Mouse (Mus musculus) urinary bladder, postnatal 36 days (tissue): ENCODE measurements at regions not wholly inside any gene's neighbourhood (a gene's known extent, or its start where the extent isn't known, plus 50 kb on each side); places are given as distances from the start of the nearest gene placed in this dataset.
A peak's percentile ranks its signal among the peaks of the same experiment; 100 is the strongest.

Experiments used
- DNase-seq, 2 experiments: peaks; one replicate each; pipeline ENCODE4 v3.0.0; 2022; ENCODE audit warnings: low spot score in 2 of 2, mixed read lengths in 1 of 2

DNA sequence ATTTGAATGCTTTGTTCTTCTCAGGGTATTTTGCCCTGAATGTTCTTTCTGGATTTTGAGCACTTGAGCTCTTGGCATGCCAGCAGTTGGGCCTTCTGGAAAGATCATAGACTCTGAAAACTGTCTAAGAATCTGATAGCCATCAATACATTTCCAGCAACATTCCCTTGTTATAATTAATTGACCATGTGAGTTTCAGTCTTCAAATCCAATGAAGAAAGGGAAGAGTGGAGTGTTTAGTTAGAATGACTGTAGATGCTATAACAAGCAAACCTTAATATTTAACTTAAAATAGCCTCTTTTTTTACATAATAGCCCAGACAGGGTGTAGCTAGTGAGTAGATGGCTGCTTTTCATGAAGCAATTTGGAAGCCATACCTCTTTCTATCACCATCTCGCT, 1268.8 kb upstream of the A1bg start:
- DNase-seq = no peak

DNA sequence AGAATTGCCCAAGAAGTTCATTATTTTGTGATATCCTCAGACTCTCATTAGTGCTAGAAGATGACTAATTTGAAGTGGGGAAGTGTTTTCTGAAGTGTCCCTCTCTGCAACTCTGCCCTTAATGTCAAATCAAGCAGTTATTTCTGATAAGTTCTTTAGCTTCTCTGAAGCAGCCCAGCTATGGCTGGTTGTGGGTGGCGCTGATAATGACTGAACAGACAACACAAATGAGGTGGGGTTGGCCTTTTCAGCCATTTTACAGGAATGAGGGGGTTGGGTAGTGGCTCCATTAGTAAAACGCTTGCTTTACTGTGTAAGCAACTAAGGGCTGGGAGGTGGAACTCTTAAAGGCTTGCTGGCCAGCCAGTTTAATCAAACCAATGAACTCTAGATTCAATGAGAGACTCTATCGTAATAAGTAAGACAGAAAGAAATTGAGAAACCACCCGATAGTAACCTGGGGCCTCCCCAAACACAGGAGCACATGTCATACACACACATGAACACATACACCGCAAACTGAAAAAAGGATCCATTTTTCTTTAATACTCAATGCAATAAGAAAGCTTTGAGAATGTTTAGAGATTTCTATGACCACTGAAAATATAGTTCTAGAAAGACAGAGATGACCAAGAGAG, 1268.3 kb upstream of the A1bg start:
- no peak for DNase-seq

DNA sequence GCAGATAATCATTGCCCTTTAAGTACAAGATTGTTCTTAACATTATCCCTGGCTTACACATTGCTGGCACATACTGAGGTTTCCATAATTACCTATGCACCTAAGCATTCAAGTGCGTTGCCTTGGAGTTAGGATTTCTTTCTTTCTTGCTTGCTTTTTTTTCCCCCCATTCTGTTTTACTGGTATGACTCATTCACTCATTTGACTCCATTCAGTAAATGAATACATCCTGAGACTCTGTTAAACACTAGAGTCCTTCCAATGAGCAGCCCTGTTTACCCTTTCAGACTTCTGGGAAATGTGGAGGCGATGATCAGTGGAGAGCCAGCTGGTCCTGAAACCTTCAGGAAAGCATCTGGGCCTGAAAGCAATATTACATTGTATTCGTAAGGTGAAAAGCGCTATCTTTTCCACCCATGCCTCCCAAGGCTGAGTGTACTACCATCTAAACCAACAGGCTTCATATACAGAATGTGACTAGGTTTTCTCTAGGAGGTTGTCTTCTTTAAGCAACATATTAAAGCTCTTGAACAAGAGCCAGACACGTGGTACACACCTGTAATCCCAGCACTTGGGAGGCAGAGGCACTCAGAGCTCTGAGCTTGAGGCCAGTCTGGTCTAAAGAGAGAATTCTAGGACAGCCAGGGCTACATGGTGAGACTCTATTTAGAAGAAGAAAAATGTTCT, 1267.6 kb upstream of the A1bg start:
- no peak for DNase-seq

DNA sequence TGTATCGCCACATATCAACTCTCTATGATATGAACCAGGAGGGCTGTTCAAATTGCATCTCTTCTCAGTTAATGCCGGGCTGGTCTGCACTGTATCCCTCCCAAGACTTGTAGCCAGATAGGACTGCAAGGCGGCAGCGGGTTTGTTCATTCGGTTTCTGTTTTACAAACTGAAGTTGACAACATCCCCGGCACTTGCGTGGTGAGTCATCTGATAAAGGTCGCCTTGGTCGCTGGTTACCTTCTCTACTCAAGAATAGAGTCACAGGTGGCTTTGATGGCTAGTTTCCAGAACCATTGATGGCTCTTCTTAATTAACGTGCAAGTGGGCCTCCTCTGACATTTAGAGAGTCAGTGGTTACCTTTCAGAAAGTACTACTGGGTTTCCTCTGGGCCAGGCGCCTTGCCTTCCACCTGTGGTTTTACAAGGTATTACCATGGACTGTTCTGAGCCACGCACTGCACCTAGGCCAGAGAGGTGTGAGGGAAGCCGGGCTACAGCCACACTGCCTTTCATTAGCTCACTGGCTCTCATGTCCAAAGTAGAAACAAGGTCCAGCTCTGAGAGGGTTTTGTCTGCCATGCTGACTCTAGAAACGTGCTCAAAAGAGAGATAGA, 1266.9 kb upstream of the A1bg start:
- DNase-seq = no peak

DNA sequence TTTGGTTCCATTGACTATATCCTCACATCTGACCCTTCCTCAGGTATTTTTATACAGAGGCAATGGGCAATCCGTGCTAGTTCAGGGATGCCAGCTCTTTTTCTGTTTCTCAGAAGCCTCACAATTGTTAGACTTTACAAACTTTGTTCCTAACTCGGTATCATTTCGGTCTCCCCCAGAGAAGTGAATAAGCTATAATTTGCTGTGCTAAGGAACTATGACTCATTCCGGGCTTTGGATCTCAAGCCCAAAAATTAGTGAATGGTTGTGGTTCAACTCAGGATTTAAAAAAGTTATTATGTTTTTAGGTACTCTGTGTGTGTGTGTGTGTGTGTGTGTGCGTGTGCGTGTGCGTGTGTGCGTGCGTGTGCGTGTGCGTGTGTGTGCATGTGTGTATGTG, 1263.7 kb upstream of the A1bg start:
- DNase-seq = no peak

DNA sequence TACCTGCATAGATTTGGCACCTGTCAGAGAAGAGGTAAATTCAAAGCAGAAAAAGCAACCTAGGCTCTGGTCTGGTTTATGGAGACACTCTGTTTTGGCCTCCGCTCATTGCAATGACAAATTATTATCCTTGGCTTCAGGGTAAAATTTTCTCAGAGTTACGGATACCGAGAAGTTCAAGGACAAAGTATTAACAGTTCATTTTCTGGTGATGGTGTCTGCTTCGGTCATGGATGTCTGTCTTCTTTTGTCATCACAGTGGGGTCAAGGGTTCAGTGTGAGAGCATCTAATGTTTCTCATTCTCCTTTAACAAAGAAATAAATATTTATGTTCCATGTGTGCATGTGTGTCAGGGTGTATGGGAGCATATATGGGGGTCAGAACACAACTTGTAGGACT, 1261.0 kb upstream of the A1bg start:
- no peak for DNase-seq

DNA sequence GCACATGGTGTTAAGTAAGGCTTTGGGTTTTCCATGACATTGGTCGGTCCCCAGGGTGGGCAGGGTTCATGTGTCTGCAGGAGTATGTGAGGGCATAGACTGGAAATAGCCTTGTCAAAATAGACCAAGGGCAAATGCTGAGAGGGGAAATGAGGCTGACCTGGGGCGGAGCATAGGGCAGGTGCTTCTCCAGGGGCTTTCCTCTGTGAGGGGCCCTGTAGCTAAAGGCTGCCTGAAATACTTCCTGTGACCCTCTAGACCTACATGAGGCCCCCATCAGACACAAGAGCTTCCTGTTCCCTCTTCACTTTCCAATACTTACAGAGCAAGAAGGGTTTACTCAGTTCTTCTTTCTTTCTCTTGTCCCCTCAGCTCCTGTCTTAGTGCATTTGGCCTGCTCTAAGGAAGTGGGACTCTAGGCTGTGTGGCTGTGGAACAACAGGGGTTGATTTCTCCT, 1258.7 kb upstream of the A1bg start:
- DNase-seq = no peak

DNA sequence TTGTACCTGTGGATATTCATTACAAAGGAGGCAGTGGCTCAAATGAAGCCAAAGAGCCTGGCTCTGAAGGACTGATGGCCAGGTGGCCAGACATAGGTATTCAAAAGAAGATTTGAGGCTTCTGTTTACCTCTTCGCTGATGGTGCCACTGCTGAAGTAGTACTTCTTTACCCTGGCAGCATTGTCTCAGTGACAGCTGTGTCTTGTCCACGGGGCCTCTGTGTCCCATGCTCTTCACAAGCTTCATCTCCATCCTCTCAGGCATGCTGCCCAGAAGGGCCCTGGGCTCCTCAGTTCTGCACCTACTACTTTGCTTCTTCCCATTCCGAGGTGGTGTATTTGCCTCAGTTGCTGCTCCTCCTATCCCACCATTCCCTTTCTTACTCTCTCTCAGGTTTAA, 1257.9 kb upstream of the A1bg start:
- no peak for DNase-seq

DNA sequence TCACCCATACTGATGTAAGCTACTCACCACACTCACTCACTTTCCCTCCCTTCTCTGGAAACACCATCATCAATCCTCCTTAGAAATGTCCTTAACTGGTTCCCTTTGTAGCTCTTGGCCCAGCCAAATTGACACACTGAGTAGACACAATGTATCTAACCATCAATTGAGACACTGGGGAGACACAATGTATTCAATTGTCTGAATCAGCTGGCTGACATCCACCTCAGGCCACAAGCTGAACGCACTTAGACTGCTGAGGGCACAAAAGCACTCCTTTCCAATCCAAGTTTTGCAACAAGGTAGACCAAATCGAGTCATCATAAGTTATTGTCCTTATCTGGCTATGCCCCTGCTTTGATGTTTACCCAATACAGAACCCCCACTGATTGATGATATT, 1257.0 kb upstream of the A1bg start:
- no peak for DNase-seq

DNA sequence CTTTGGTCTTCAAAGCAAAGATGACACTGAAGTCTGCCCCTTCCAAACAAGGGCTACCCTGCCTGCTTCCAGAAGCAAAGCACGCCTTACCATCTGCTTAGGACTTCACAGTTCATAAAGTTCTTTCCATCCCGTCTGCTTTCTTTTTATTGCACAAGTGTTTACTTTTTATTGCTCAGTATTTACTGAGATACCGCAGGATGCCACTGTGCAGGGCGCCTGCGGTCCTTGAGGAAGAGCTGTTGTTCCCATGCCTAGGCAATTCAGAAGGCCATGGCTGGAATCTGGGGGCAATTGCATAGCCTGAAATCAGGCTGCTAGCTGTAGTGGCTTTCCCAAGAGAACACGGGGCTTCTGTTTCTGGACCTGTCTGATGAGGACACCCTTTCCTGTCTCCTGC, 1255.8 kb upstream of the A1bg start:
- no peak for DNase-seq

DNA sequence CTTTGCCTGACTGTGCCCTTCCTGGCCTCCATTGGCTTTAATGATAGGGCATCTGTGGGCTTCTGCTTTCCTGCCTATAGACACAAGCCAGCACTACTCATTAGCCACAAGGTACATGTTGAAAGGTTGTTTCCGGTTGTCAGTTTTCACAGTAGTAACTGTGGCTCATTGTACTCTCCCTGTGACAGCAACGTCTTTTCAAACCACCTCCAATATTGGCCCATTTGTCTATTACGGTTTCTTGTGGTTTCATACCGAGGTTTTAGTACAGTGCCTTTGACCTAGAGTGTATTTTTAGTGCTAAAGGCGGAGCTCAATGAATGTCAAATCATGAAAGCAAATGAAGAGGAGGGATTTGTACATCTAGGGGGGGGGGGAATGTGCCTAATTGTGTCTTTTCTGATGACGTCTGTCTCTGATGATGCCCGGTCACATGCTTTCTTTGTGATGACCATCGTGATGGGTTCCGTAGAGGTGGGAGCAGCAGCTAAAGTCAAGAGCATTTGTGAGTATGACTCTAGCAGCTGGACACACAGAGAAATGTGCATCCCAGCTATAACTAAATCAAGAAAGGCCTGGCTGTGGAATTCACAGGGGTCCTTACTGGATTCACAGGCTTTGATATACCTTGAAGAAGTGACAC, 1255.1 kb upstream of the A1bg start:
- DNase-seq = no peak

DNA sequence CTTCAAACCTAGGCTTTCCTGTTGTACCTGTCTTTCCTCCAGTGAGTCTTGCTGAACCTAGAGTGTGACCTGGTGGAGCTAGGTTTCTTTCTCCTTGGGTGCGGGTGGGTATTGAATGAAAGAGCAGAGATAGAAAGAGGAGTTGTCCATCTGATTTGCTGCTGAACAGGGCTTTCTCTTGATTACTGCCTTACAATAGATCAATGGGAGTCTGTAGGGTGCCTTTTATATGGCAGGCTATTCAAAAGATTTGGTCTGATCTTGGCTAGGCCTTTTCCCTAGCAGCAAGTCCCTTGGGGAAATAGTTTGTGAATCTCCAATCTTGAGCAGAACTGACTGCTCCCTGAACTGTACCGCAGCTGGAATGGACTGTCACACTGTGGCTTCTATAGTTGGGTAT, 1253.3 kb upstream of the A1bg start:
- DNase-seq = no peak

DNA sequence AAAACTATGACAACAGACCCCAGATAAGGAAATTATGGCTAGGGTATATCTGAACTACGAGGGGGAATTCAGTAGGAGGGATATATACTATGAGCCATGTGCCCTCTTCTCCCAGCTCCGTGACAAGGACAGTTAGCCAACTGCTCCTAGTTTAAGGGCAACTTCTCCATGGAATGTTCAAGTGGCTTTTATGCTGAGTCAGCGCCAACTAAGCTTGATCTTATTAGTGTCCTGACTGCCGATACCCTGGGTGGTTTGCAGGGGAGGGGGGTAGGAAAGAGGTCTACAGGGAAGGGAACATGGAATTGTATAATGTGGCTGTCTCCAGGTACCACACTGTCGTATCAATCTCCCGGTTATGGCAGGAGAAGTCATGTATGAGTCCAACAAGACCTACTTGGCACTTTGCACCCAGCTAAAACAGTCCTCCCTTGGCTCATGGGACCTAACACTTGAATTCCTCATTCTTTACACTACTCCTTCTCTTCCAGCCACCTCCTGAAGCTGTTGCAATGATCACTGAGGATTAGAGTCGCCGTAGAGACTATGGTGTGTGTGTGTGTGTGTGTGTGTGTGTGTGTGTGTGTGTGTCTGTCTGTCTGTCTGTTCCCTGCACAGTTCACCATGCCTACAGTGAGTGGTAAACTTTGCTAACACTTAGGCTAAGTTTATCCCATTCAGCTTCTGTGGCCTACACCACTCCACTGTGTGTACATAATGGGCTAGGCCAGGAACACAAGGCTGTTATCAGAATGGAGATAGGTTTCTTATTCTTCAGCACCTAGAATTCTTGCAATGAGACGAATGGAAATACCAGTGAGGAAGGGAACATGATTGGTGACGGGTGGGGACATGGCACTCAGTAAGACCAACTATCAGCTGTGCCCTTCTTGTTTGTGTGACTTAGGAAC, 1251.1 kb upstream of the A1bg start:
- DNase-seq = no peak

DNA sequence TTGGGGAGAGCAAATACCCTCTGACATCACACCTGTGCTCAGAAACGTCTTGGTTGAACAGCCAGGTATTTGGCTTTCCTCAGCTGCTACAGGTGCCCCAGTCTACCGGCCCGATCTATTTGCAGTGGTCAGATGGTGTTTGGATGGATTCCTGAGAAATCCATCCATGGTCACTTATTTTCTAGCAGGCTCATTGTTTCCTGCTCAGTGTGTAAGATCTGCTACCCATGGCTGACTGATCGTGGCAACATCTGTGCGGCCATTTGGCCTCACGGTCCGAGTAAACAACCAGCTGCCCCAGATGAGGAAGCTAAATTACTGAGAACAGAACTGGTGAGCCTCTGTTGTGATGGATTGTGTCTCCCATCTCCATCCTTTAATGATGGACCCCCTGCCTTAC, 1248.8 kb upstream of the A1bg start:
- no peak for DNase-seq

DNA sequence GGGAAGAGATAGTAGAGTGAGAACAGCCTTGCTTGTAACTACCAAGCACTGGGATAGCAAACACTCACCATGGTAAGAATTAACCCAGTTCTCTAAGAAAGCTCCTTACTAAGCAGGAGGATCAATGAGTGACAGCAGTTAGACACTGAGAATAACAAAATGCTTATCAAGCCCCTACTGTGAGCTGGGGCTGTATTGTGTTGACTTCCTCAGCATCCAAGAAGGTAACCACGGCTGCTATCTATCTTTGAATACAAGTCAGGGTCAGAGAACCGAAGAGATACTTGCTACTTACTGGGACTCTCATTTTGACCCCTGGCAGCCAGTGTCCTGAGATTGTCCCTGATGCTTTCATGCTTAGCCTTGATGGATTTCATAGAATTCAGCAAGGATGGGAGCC, 1248.4 kb upstream of the A1bg start:
- no peak for DNase-seq

DNA sequence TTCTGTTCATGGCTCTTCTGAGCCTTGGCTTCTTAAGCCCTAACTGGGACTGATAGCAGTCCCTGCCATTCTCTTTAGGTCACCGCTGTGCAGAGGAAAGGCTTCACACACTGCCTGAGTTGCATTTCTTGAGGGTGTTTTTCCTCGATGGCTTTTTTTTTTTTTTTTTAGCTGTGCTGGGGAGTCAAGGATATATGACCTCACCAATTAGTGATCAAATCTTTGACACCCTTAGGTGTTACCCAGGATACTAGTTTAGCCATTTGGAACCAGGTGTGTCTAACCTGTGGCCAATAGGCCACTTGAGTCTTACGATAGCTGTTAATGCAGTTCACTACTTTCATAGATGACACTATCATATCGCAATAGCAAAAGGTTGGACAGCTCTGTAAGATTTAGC, 1247.5 kb upstream of the A1bg start:
- DNase-seq = no peak

DNA sequence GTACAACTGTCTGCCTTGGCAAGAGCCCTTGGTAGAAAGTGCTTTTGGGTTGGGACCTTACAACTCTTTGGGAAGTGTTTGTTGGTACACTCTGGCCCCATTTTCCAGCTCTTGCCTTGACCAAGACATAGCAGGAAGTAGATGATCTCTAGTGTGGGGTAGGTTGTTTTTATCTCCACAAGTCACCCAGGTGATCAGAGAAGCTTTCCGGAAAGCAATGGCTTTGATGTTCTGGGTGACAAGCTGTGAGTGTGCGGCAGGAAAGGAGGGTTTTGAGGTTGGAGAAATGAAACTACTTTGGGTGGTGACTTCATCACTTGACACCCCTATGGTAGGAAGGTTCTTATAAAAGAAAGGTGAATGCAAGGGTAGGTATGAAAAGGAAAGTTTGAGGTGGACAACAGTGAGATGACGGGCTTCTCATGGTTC, 1246.8 kb upstream of the A1bg start:
- no peak for DNase-seq

DNA sequence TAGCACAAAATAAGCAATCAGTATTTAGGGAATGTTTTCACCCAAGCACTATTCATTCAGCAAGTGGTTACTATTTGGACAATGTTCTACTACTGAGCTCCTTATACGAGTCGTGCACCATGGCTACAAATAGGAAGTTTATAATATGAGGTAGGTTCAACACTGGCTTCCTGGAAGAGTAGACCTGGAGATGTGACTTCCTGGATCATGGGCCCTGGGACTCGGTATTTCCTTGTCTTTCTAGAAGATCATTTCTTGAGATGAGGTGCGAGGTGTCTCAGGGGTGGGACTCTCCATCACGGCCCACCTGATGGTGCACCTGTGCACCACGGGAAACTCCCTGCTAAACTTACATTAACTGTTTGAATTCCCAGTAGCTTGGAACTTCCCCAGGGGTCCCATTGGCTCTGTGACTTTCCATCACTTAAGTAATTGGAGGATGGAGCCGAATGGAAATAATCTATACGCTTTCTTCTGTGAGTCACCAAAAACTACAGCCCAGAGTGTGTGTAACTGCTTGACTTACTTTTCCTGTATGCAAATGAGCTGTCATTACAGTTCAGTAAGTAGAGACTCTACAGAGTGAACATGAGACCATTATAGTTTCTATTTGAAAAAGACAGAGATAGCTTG, 1246.3 kb upstream of the A1bg start:
- DNase-seq = no peak

DNA sequence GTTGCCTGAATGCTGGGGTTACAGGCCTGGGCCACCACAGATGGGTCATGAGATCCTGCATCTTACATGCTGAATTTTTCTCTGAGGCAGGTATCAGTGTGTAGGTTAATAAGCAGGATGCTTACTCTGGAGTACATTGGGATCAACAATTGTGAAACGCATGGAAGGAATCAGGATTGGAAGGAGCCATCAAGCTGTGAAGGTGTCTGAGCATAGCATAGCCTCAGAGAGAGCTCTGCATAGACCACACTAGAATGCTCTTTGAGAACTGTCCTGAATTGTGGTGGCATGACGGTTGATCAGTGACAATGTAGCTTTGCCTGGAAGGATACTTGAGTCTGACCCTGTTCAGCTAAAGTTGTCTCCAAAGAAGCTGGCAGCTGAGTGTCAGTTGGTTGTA, 1245.7 kb upstream of the A1bg start:
- DNase-seq = no peak

DNA sequence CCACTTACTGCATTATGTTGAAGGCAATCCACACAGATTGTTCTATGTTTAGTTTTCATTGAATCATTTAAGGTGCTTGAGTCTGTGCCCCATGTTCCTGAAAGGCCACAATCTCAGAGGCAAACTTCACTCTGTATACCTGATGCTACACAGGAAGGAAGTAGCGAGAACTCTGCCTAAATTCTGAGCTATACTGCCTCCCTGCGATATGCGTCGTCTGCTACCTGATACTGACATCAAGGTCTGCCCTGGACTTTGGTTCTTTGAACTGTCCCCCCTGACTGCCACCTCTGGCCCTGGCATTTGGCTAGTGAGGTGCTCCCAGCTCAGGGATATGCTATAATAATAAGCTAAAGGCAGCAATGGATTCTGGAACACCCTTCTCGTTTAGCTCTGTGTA, 1244.0 kb upstream of the A1bg start:
- no peak for DNase-seq

DNA sequence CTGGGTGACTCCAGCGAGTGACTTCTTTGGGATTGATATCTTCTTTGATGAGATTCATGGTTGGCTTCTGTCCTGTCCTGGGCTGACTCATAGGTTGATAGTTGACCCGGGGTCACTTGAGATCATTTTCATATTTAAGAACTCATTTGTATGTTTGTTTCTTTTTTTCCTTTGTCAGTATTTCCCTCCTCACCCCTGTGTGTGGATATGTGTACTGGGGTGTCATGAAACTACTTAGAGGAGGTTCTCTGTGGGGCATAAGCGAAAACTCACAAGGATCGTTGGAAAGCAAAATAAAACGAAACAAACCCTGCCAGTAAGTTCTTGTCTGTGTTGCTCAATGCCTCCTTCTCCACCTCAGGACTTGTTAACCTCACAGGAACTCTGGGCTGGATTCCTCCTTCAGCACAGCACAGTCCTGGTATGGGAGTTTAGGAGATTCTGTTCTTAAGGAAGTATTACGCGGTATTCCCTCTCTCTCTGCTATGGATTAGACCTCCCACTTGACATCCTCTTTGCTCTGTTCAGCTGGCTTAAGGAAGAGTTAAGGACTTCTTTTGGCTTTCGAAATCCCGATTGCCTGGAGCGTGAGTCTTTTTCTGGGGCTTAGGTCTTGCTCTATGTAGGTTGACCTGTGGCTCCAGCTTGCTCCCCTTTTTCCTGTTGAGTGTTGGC, 1243.2 kb upstream of the A1bg start:
- DNase-seq = peak in 1 of 2 experiments; percentile 22
